Comparison of ENCODE assay signal across 19 mouse cellular contexts in the genomic region with DNA sequence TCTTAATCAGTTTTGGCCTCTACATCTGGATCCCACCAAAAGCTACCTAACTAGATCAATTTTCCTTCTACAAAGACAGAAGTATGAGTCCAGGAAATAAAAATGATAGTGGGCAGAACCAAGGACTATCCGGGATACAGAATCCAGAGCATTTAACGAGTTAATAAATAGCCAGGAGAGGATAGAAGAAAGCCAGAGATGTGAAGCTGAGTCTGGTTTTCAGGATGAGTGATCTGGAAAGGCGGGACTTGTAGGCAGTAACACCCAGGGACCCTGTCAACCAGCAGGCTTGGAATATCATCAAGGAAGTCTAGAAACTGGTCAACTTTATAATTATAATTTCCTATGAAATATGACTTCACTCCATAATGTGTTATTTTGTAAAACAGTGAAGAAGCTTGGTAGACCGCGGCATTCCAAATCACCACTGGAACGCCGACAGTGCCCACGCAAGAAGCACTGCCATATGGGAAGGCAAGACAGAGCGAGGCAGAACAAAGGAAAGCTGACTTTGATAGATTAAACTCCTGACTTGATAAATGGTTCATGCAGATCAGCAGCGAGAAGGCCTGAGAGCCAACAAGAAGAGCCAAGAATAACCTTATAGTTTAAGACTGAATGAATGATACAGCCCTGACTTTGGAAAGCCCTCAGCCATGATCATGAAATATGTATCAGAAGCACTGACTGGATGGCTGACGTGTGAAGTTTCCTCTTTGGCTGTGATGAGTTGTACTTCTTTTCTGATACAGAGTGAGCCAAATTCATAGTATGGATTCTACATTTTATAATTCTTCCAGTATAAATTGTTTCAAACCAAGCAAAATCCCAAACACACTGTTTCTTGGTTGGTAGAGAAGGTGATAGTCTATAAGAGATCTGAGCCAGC.
A peak's percentile ranks its signal among the peaks of the same experiment; 100 is the strongest.
DNase-seq lines count a peak whose midpoint lies in the region; ATAC-seq and TF ChIP-seq lines count a peak whose summit lies in the region.
"Had no signal": no experiment of that assay in that cellular context is flagged by ENCODE, and none has a peak within 500 bp of the region (broad histone marks: within the 10 kb centered on the region; RNA-seq: fewer than 3 reads in every experiment).

No protein-coding gene starts in this region.

- DNase-seq in forebrain, postnatal 0 days: no peak
- DNase-seq in forebrain, embryonic 10.5 days (ENCODE audit: extremely low spot score, low spot score): no peak
- no peak for DNase-seq in kidney, postnatal 14 days
- DNase-seq in right cerebral cortex, postnatal 25 days: peak; percentile 25
- no peak for DNase-seq in right cerebral cortex, postnatal 4 days
- DNase-seq: adrenal gland, adult 8-10 months; cerebellum, adult 11 months; cerebellum, postnatal 25 days; heart, adult 18-20 months; liver, embryonic 13.5 days; midbrain, embryonic 14.5 days had no signal

- H3K4me2 ChIP-seq in forebrain, postnatal 0 days (ENCODE audit: low read depth): no peak overlapping the region
- H3K4me2 ChIP-seq in kidney, embryonic 16.5 days (replicated peaks; ENCODE audit: low read depth, low read length): no peak overlapping the region
- H3K4me2 ChIP-seq: embryonic facial prominence, embryonic 12.5 days; heart, embryonic 15.5 days; limb, embryonic 12.5 days; liver, embryonic 13.5 days; lung, embryonic 15.5 days had no signal

- no peak overlapping the region for H3K9ac ChIP-seq in forebrain, postnatal 0 days
- no peak overlapping the region for H3K9ac ChIP-seq in kidney, embryonic 16.5 days (replicated peaks; ENCODE audit: low read length)
- H3K9ac ChIP-seq: embryonic facial prominence, embryonic 12.5 days; heart, embryonic 15.5 days; limb, embryonic 12.5 days; liver, embryonic 13.5 days; lung, embryonic 15.5 days had no signal

- peak; percentile 74 for ATAC-seq in forebrain, postnatal 0 days
- peak; percentile 46; the same call in 1 of the 2 replicates for ATAC-seq in kidney, embryonic 16.5 days (ENCODE audit: low FRiP score, low TSS enrichment)
- no peak for ATAC-seq in inflammation-experienced regulatory T-cells, adult 6 months
- ATAC-seq: forebrain, embryonic 16.5 days had no signal

- H3K27me3 ChIP-seq in forebrain, postnatal 0 days (ENCODE audit: insufficient read depth, low read length): no peaks in the 10 kb centered on the region
- H3K27me3 ChIP-seq in forebrain, embryonic 10.5 days (ENCODE audit: poor library complexity, severe bottlenecking): no peaks in the 10 kb centered on the region
- no peaks in the 10 kb centered on the region for H3K27me3 ChIP-seq in kidney, embryonic 16.5 days (ENCODE audit: insufficient read depth, low read length)
- H3K27me3 ChIP-seq: CH12.LX; embryonic facial prominence, embryonic 12.5 days; heart, embryonic 15.5 days; limb, embryonic 12.5 days; liver, embryonic 13.5 days; lung, embryonic 15.5 days had no signal

- H3K27ac ChIP-seq in forebrain, postnatal 0 days (ENCODE audit: low read depth, low read length): peak overlapping the region; percentile 17; the same call in 1 of the 2 replicates
- no peak overlapping the region for H3K27ac ChIP-seq in forebrain, embryonic 10.5 days
- H3K27ac ChIP-seq in kidney, embryonic 16.5 days (ENCODE audit: low read length): no peak overlapping the region
- H3K27ac ChIP-seq: embryonic facial prominence, embryonic 12.5 days; heart, embryonic 15.5 days; limb, embryonic 12.5 days; liver, embryonic 13.5 days; lung, embryonic 15.5 days had no signal

- 79% methylated on average over 11 of the region's 11 CpGs for WGBS in forebrain, postnatal 0 days
- 97% methylated on average over 11 of the region's 11 CpGs for WGBS in forebrain, embryonic 10.5 days
- 72% methylated on average over 11 of the region's 11 CpGs for WGBS in kidney, embryonic 16.5 days

- TF ChIP-seq CTCF in forebrain, postnatal 0 days (IDR thresholded peaks at IDR 0.05; ENCODE audit: low read depth): no peak

- H3K36me3 ChIP-seq in forebrain, postnatal 0 days (ENCODE audit: insufficient read depth): no peaks in the 10 kb centered on the region
- H3K36me3 ChIP-seq in forebrain, embryonic 10.5 days (replicated peaks): no peaks in the 10 kb centered on the region
- H3K36me3 ChIP-seq in kidney, embryonic 16.5 days (ENCODE audit: insufficient read depth, low read length): no peaks in the 10 kb centered on the region
- H3K36me3 ChIP-seq: embryonic facial prominence, embryonic 12.5 days; heart, embryonic 15.5 days; limb, embryonic 12.5 days; liver, embryonic 13.5 days; lung, embryonic 15.5 days had no signal

- H3K9me3 ChIP-seq in forebrain, postnatal 0 days (ENCODE audit: low read length): no peaks in the 10 kb centered on the region
- no peaks in the 10 kb centered on the region for H3K9me3 ChIP-seq in forebrain, embryonic 10.5 days
- H3K9me3 ChIP-seq in kidney, embryonic 16.5 days (ENCODE audit: low read length): no peaks in the 10 kb centered on the region
- H3K9me3 ChIP-seq: embryonic facial prominence, embryonic 12.5 days; heart, embryonic 15.5 days; limb, embryonic 12.5 days; liver, embryonic 13.5 days; lung, embryonic 15.5 days had no signal

- no peak overlapping the region for H3K4me3 ChIP-seq in forebrain, postnatal 0 days (ENCODE audit: low read depth, low read length)
- no peak overlapping the region for H3K4me3 ChIP-seq in forebrain, embryonic 10.5 days
- H3K4me3 ChIP-seq in kidney, embryonic 16.5 days (ENCODE audit: low read length): no peak overlapping the region
- H3K4me3 ChIP-seq: embryonic facial prominence, embryonic 12.5 days; heart, embryonic 15.5 days; limb, embryonic 12.5 days; liver, embryonic 13.5 days; lung, embryonic 15.5 days had no signal

- H3K4me1 ChIP-seq in forebrain, postnatal 0 days (ENCODE audit: insufficient read depth): no peaks in the 10 kb centered on the region
- H3K4me1 ChIP-seq in forebrain, embryonic 10.5 days: peaks cover 9% of the 10 kb centered on the region
- H3K4me1 ChIP-seq in kidney, embryonic 16.5 days (ENCODE audit: insufficient read depth, low read length): peaks cover 5% of the 10 kb centered on the region; the same call in 1 of the 2 replicates
- H3K4me1 ChIP-seq: embryonic facial prominence, embryonic 12.5 days; heart, embryonic 15.5 days; liver, embryonic 13.5 days; lung, embryonic 15.5 days had no signal
